Mouse (Mus musculus): ENCODE measurements at regions not wholly inside any gene's neighbourhood (a gene's known extent, or its start where the extent isn't known, plus 50 kb on each side); places are given as distances from the start of the nearest gene placed in this dataset.

- in situ Hi-C loops (cut with MboI, MseI): loop anchor here (5.0 kb wide), 1 partner anchor 195 kb away; no protein-coding TSS in a partner anchor
These were observed 159.8 kb upstream of the Eif4g2 start for GRCm38 (mm10) chr7:111242646-111243045.

- in situ Hi-C loops (cut with MboI, MseI): loop anchor here (5.0 kb wide), 1 partner anchor 194 kb away; no protein-coding TSS in a partner anchor
These were observed 158.7 kb upstream of the Eif4g2 start for GRCm38 (mm10) chr7:111241538-111241937.

GRCm38 (mm10) chr7:111240234-111240826 is 157.5 kb upstream of the Eif4g2 start:
- in situ Hi-C loops (cut with MboI, MseI): loop anchor here (5.0 kb wide), 1 partner anchor 193 kb away; no protein-coding TSS in a partner anchor

GRCm38 (mm10) chr7:111237819-111238218 is 155.0 kb upstream of the Eif4g2 start:
- in situ Hi-C loops (cut with MboI, MseI): no loop called here

- in situ Hi-C loops (cut with MboI, MseI): no loop called here
These were observed 147.8 kb upstream of the Eif4g2 start for GRCm38 (mm10) chr7:111230630-111231029.

GRCm38 (mm10) chr7:111227082-111227481 is 144.3 kb upstream of the Eif4g2 start:
- in situ Hi-C loops (cut with MboI, MseI): no loop called here

- in situ Hi-C loops (cut with MboI, MseI): no loop called here
These were observed 143.3 kb upstream of the Eif4g2 start for GRCm38 (mm10) chr7:111226026-111226656.

GRCm38 (mm10) chr7:111215586-111215985 is 132.8 kb upstream of the Eif4g2 start:
- in situ Hi-C loops (cut with MboI, MseI): no loop called here

GRCm38 (mm10) chr7:111214226-111214906 is 131.5 kb upstream of the Eif4g2 start:
- in situ Hi-C loops (cut with MboI, MseI): no loop called here

- in situ Hi-C loops (cut with MboI, MseI): no loop called here
These were observed 129.4 kb upstream of the Eif4g2 start for GRCm38 (mm10) chr7:111212188-111212587.

GRCm38 (mm10) chr7:111211641-111212040 is 128.8 kb upstream of the Eif4g2 start:
- in situ Hi-C loops (cut with MboI, MseI): no loop called here

- in situ Hi-C loops (cut with MboI, MseI): no loop called here
These were observed 127.5 kb upstream of the Eif4g2 start for GRCm38 (mm10) chr7:111210282-111210681.

- in situ Hi-C loops (cut with MboI, MseI): no loop called here
These were observed 123.0 kb upstream of the Eif4g2 start for GRCm38 (mm10) chr7:111205876-111206275.

GRCm38 (mm10) chr7:111198608-111199355 is 116.0 kb upstream of the Eif4g2 start:
- in situ Hi-C loops (cut with MboI, MseI): no loop called here

- in situ Hi-C loops (cut with MboI, MseI): no loop called here
These were observed 108.8 kb upstream of the Eif4g2 start for GRCm38 (mm10) chr7:111191674-111192073.

- in situ Hi-C loops (cut with MboI, MseI): no loop called here
These were observed 108.4 kb upstream of the Eif4g2 start for GRCm38 (mm10) chr7:111191216-111191615.

GRCm38 (mm10) chr7:111189731-111190130 is 106.9 kb upstream of the Eif4g2 start:
- in situ Hi-C loops (cut with MboI, MseI): no loop called here

- in situ Hi-C loops (cut with MboI, MseI): no loop called here
These were observed 103.1 kb upstream of the Eif4g2 start for GRCm38 (mm10) chr7:111185954-111186353.

GRCm38 (mm10) chr7:111183512-111183911 is 100.7 kb upstream of the Eif4g2 start:
- in situ Hi-C loops (cut with MboI, MseI): no loop called here

GRCm38 (mm10) chr7:111182319-111182718 is 99.5 kb upstream of the Eif4g2 start:
- in situ Hi-C loops (cut with MboI, MseI): no loop called here

GRCm38 (mm10) chr7:111179401-111180271 is 96.8 kb upstream of the Eif4g2 start:
- in situ Hi-C loops (cut with MboI, MseI): loop anchor here (10.0 kb wide), 1 partner anchor 785 kb away; no protein-coding TSS in a partner anchor
